Mouse (Mus musculus) forelimb bud, embryonic 11.5 days (tissue): ENCODE measurements around the gene Elmo1.

ENCODE experiments used
- DNase-seq: peaks from one replicate; pipeline ENCODE4 v3.0.0-alpha.2; 2012; ENCODE audit warnings: low read depth, low spot score

The Elmo1 gene

GRCm38 (mm10) chr13:20372335-20372734 is 281.9 kb downstream of the Elmo1 start:
- no peak for DNase-seq

- no peak for DNase-seq
Measured at GRCm38 (mm10) chr13:20378869-20379268, 288.5 kb downstream of the Elmo1 start.

- DNase-seq, result no peak
Measured at GRCm38 (mm10) chr13:20383875-20384274, 293.5 kb downstream of the Elmo1 start.

- no peak for DNase-seq
Measured at GRCm38 (mm10) chr13:20384846-20385245, 294.4 kb downstream of the Elmo1 start.

- DNase-seq, result no peak
Measured at GRCm38 (mm10) chr13:20385423-20385822, 295.0 kb downstream of the Elmo1 start.

GRCm38 (mm10) chr13:20386462-20387141 is 296.2 kb downstream of the Elmo1 start:
- DNase-seq, result no peak

- no peak for DNase-seq
Measured at GRCm38 (mm10) chr13:20392824-20393598, 302.6 kb downstream of the Elmo1 start.

- DNase-seq, result no peak
Measured at GRCm38 (mm10) chr13:20397744-20398143, 307.3 kb downstream of the Elmo1 start.

GRCm38 (mm10) chr13:20398311-20398710 is 307.9 kb downstream of the Elmo1 start:
- DNase-seq, result no peak

GRCm38 (mm10) chr13:20404530-20404929 is 314.1 kb downstream of the Elmo1 start:
- DNase-seq, result no peak

GRCm38 (mm10) chr13:20406470-20407213 is 316.2 kb downstream of the Elmo1 start:
- DNase-seq, result no peak

- DNase-seq, result no peak
Measured at GRCm38 (mm10) chr13:20410306-20411101, 320.1 kb downstream of the Elmo1 start.

- DNase-seq, result no peak
Measured at GRCm38 (mm10) chr13:20416691-20417660, 326.6 kb downstream of the Elmo1 start.

GRCm38 (mm10) chr13:20430998-20431397 is 340.6 kb downstream of the Elmo1 start:
- no peak for DNase-seq

GRCm38 (mm10) chr13:20433221-20433858 is 342.9 kb downstream of the Elmo1 start:
- DNase-seq, result no peak

- no peak for DNase-seq
Measured at GRCm38 (mm10) chr13:20434071-20434470, 343.7 kb downstream of the Elmo1 start.

- DNase-seq, result no peak
Measured at GRCm38 (mm10) chr13:20439488-20439887, 349.1 kb downstream of the Elmo1 start.

GRCm38 (mm10) chr13:20450831-20451353 is 360.5 kb downstream of the Elmo1 start:
- DNase-seq, result no peak

GRCm38 (mm10) chr13:20454357-20454756 is 364.0 kb downstream of the Elmo1 start:
- DNase-seq, result no peak

- no peak for DNase-seq
Measured at GRCm38 (mm10) chr13:20460096-20460495, 369.7 kb downstream of the Elmo1 start.
